Mouse (Mus musculus) ovary, postnatal 10 days (tissue): ENCODE data around the gene Topbp1.

Experiments used
- DNase-seq: peaks from one replicate; pipeline ENCODE4 v3.0.0; 2022; ENCODE audit warnings: low spot score

The Topbp1 gene

GRCm38 (mm10) chr9:103304927-103305326 is at the start of gene Topbp1, which contains the start of gene 1300017J02Rik:
Gene Topbp1, plus strand, starts transcription at chr9:103305215.
Gene 1300017J02Rik, minus strand, starts transcription at chr9:103305082.
- peak; percentile 76 for DNase-seq

- no peak for DNase-seq
Observed at GRCm38 (mm10) chr9:103265778-103266177, 39.2 kb upstream of the Topbp1 start.

- no peak for DNase-seq
Observed at GRCm38 (mm10) chr9:103271104-103271503, 33.9 kb upstream of the Topbp1 start.

GRCm38 (mm10) chr9:103274819-103275218 is 30.2 kb upstream of the Topbp1 start:
- no peak for DNase-seq

GRCm38 (mm10) chr9:103275676-103276075 is 29.3 kb upstream of the Topbp1 start:
- no peak for DNase-seq

GRCm38 (mm10) chr9:103276876-103277275 is 28.1 kb upstream of the Topbp1 start:
- no peak for DNase-seq

GRCm38 (mm10) chr9:103286396-103286795 is 18.6 kb upstream of the Topbp1 start:
- no peak for DNase-seq

GRCm38 (mm10) chr9:103286901-103287422 is 18.1 kb upstream of the Topbp1 start:
- no peak for DNase-seq

- DNase-seq, result no peak
Observed at GRCm38 (mm10) chr9:103287840-103288488, 17.1 kb upstream of the Topbp1 start.

- DNase-seq, result no peak
Observed at GRCm38 (mm10) chr9:103288489-103289180, 16.4 kb upstream of the Topbp1 start.

- DNase-seq, result no peak
Observed at GRCm38 (mm10) chr9:103294507-103294906, 10.5 kb upstream of the Topbp1 start.

GRCm38 (mm10) chr9:103301086-103301485 is 3.9 kb upstream of the Topbp1 start:
- DNase-seq, result no peak

GRCm38 (mm10) chr9:103302239-103302638 is 2.8 kb upstream of the Topbp1 start:
- DNase-seq, result no peak

- DNase-seq, result no peak
Observed at GRCm38 (mm10) chr9:103302666-103303065, 2.3 kb upstream of the Topbp1 start.

GRCm38 (mm10) chr9:103305332-103306041 is 472 bp downstream of the Topbp1 start:
- peak; percentile 37 for DNase-seq

GRCm38 (mm10) chr9:103309832-103310231 is 4.8 kb downstream of the Topbp1 start:
- no peak for DNase-seq

- no peak for DNase-seq
Observed at GRCm38 (mm10) chr9:103324678-103325077, 19.7 kb downstream of the Topbp1 start.

- DNase-seq, result no peak
Observed at GRCm38 (mm10) chr9:103326449-103326848, 21.4 kb downstream of the Topbp1 start.

GRCm38 (mm10) chr9:103332663-103333062 is 27.6 kb downstream of the Topbp1 start:
- no peak for DNase-seq

GRCm38 (mm10) chr9:103336912-103337311 is 31.9 kb downstream of the Topbp1 start:
- DNase-seq, result no peak

GRCm38 (mm10) chr9:103347045-103347444 is 42.0 kb downstream of the Topbp1 start:
- DNase-seq, result no peak

GRCm38 (mm10) chr9:103347996-103348490 is 43.0 kb downstream of the Topbp1 start:
- DNase-seq, result no peak
